Mouse (Mus musculus) gonadal fat pad, adult 2 months (tissue): ENCODE measurements around the gene Zcchc18. TPM values are rescaled to one million over a fixed set of nuclear protein-coding genes. Genes with fewer than 3 reads are reported as not detected.

Experiments
- polyA plus RNA-seq: library from polyadenylated mRNA; depleted of rRNA; stranded (reverse); fragments of >200 nt; gene quantifications from 2 replicates; pipeline ENCODE4 v1.2.3, GENCODE M21; 2012; rRNA removed

Gene Zcchc18
- polyA plus RNA-seq, 1 experiment: 1.3 TPM

Other genes starting within 250 kb of the Zcchc18 start
- gene Morf4l2, start 249.5 kb upstream of the Zcchc18 start, polyA plus RNA-seq: 176 and 232 TPM in 2 replicates
- not detected in 2 replicates for gene Glra4, start 213.0 kb upstream of the Zcchc18 start, polyA plus RNA-seq
- gene Plp1, start 170.5 kb upstream of the Zcchc18 start, polyA plus RNA-seq: 3.4 and 4.7 TPM in 2 replicates
- 0.08 and 0.27 TPM in 2 replicates for gene Rab9b, start 124.4 kb upstream of the Zcchc18 start, polyA plus RNA-seq
- gene H2bfm, start 65.8 kb upstream of the Zcchc18 start, polyA plus RNA-seq: not detected in 2 replicates
- gene Tmsb15b2, start 17.7 kb upstream of the Zcchc18 start, polyA plus RNA-seq: not detected in 2 replicates
- 0.58 and 0.79 TPM in 2 replicates for gene Tmsb15l, start 16.3 kb upstream of the Zcchc18 start, polyA plus RNA-seq
- 1.8 and 2.7 TPM in 2 replicates for gene Tmsb15b1, start 16.3 kb upstream of the Zcchc18 start, polyA plus RNA-seq
- gene Slc25a53, start 45.1 kb downstream of the Zcchc18 start, polyA plus RNA-seq: 3.8 and 5.6 TPM in 2 replicates
- 1.3 and 1.7 TPM in 2 replicates for gene Fam199x, start 56.4 kb downstream of the Zcchc18 start, polyA plus RNA-seq
- 0.09 TPM in 1 of 2 replicates, not detected in the other for gene Esx1, start 128.9 kb downstream of the Zcchc18 start, polyA plus RNA-seq